Mouse (Mus musculus): Measurements from ENCODE around the gene 1190005I06Rik.
A peak's percentile ranks its signal among the peaks of the same experiment; 100 is the strongest.

The 1190005I06Rik gene

DNA sequence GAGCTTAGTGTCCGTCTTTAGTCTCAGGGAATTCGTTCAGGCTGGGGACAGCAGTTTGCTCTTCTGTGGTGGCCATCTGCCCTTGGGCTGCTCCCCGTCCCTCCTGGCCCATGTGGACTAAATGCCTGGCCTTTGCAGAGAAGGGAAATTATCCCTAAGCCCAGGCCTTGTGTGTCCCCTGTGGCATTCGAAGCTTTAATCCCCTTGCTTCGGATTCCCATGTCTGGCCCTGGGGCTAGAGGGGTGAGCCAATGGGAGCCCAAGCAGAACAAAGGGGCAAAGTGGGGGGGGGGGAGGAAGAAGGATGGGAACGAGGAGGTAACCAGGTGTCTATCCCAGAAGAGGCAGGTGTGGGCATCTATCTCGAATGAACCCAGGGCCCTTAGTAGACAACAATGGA lies at the start of gene 1190005I06Rik:
Gene 1190005I06Rik (minus strand): TSS at position 101 of the 400 bp plus-strand sequence.
- DNase-seq (ENCODE audit: extremely low spot score), result no peak

DNA sequence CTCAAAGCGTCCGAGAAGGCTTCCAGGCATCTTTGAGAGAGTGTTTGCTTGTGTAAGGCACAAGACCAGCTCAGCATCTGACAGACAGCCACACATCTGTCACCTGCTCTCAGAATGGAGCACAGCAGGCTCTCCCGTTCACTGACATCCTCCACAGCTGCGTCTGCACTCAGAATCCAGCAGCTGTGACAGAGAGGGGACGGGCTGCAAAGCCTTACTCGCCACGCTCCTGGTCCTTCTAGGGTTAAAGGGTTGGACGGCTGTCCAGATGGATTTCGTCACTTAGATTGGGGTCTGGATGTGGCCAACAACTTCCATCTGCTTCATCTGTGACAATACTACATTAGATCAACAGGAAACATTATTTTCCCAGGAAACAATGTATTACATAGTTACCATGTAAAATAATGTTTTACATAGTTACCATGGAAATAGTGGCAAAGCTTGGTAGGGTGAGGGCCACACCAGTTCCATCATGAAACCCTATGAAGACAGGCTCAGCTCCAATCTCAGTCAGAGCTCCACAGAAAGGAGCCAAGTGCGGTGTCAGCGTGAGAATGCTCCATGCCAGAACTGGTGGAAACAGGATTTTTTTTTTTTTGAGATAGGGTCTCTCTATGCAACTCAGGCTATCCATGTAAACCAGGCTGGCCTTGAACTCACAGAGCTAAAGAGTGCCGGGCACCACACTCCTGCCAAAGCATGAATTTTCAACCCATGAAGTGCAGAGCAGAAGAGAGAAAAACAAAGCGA lies 49.1 kb upstream of the 1190005I06Rik start:
- DNase-seq (ENCODE audit: extremely low spot score), result no peak

DNA sequence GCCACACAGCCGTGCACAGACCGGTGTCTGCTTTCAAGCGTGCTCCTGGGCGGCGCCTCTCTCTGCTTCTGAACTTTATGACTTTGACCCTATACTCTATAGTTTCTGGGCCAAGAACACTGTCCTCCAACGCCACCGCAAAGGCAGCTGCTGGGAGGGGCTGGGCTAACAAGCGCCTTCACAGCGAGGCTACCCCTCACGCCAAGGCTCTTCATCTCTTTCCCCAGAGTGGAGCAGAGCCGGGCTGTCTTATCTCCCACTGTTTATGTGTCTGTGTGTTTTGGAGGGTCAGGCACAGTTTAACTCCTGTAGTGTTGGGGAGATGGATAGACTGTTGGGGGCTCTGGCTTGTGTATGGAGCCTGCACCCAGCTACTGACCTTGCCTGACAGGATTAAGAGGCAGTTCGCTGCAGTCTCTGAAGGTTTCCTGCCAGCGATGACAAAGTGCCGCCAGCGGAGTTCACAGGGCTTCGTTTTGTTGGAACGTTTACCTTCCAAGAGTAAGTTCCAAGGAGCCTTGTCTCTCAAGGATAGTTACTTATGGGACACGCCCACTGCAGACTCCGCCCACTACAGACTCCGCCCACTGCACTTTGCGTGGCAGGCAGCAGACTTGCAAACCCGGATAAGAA lies 46.5 kb upstream of the 1190005I06Rik start:
- peak; percentile 45 for DNase-seq (ENCODE audit: extremely low spot score)

DNA sequence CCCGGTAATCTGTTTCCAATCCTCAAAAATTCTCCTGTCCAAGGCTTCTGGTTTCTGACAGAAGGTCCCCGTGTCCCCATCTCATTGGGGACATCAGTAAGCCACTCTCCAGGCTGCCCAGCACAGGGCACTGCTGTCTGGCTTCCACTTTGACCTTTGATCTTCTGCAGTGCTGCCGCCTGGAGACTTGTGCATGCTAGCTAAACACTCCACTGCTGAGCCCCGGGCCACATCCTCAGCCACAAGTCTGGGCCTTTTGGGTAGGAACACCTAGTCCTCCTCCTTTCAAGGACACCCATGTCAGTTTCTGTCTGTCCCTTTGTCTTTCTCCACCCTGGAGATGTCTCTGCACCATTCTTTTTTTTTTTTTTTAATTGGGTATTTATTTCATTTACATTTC lies 45.5 kb upstream of the 1190005I06Rik start:
- no peak for DNase-seq (ENCODE audit: extremely low spot score)

DNA sequence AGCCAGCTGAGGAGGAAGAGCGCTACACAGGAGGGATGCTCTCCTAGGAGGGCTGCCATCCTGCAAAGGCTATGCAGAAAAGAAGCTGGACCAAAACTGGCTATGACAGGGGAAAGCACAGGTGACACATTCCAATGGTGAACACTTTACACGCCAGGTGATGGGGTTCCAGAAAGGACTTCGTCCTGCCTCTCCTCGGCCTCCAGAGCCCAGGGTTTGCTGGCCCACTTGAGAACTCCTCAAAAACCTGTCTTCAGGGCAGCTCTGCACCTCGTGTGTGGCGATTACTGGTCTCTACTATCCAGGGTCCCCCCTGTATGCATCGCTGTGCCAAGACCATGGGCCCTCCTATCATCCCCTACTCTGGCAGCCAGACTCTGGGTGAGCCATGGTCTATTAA lies 41.1 kb upstream of the 1190005I06Rik start:
- no peak for DNase-seq (ENCODE audit: extremely low spot score)

DNA sequence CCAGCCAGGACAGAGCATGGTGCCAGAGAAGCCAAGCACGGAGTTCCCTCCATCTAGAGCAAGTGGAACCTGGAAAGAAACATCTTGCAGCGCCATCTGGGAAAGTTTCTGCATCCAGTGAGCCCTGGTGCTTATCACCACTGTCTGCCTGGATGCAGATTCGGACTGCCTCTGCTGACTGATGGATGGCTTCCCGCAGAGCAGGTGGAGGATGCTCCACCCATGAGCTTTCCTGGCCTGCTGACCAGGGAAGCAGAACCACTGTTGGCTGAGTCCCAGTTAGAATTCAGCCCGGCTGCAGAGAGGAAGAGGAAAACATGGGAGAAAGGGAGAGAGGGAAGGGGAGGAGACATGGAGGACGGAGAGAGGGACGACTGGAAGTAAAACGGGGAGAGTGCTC lies 40.4 kb upstream of the 1190005I06Rik start:
- DNase-seq (ENCODE audit: extremely low spot score), result no peak

DNA sequence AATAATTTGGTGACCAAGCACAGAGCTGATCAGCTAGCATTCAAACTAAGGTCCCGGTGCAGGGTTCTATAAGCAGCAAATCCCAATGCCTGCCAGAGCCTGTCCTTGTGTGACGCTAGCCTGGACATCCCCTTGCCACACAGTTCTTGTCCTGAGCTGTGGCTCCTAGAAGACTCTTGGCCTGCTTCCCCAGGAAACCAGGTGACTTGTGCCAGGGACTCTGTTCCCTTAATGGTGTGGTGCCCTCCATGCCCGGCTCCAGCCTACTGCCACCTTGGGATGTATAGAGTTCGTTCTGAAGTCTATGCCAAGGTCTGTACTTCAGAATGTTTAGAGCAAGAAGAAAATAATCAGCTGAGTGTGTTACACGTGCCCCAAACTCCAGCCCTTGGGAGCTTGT lies 39.1 kb upstream of the 1190005I06Rik start:
- DNase-seq (ENCODE audit: extremely low spot score), result no peak

DNA sequence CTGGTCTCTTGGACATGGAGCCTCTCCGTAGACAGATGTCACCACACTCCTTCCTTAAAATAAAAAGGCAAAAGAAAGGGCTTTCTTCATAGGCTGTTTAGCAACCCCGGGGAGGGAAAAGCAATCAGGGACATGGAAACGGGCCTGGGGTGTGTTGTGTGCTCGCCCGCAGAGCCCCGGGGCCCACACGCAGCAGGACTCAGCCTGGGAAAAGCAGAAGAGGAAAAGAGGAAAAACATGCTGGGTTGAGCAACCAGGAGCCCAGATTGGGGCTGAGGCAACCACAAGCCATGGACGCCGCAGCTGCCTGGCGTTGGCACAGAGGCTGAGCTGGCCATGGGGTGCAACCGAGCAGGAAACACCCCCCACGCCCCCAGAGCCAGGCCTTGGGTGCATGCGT lies 38.6 kb upstream of the 1190005I06Rik start:
- no peak for DNase-seq (ENCODE audit: extremely low spot score)

DNA sequence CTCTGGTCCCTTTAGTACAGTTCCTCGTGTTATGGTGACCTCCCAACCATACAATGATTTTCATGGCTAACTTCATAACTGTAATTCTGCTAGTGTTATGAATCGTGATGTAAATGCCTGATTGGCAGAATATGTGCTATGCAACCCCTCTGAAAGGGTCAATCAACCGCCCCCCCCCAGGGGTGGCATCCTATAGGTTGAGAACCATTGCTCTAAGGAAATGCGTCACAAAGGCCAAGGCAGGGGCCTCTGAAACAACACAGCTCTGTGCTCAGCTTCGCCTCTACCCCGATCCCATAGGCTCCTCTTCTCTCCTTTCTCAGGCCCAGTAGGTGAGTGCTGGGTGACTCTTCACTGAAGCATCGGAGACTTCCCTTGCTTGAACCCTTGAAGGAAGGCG lies 38.2 kb upstream of the 1190005I06Rik start:
- DNase-seq (ENCODE audit: extremely low spot score), result no peak

DNA sequence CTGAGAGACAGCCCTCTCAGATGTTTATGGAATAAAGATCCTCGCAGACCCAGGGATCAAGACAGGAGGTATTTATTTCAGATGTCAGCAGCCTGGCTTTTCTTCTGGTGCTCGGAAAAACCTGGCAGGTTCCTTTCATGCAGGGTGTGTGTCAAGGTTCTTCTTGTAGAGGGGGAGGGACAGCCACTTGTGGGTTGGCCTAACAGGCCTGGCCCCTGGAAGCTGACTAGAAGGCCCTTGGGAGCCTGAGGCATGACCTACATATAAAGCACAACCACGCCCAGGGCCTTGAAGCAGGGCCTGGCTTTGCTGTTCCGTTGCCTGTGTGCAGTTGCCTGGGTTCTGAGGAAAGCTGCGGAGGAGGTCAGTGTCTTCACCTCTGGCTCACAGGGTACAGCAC lies 37.7 kb upstream of the 1190005I06Rik start:
- no peak for DNase-seq (ENCODE audit: extremely low spot score)

DNA sequence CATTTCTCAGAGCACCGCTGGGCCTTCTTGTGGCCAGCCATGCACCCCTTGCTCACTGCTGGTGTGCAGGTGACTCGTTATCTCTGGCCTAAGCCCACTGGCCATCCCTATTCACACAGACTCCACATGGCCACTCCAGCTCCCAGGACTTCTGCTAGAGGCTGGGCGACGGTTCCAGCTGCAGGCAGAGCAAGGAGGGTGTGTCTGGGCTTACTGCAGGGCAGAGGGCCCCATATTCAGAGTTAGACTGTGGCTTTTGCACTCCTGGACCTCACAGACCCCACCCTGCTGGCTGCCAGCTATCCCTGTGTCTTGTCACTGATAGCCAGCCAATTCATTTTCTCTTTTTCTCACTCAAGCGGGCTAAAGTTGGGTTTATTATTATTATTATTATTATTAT lies 36.6 kb upstream of the 1190005I06Rik start:
- no peak for DNase-seq (ENCODE audit: extremely low spot score)

DNA sequence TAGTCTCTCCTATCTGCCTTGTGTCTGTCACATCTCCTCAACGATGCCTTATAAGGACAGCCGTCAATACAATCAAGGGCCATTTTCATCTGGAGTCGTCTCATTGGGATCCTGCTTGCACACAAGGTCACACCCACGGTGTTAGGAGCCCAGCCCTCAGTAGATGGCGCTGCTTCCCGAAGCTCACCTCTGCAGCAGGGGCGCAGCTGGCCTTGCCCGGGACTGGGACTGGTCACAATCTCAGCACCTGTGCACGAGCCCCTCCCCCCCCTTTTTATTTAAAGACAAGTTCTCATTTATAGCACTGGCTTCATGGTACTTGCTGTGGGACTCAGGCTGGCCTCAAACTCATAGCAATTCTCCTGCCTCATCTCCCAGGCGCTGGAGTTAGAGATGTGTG lies 36.2 kb upstream of the 1190005I06Rik start:
- peak; percentile 68 for DNase-seq (ENCODE audit: extremely low spot score)

DNA sequence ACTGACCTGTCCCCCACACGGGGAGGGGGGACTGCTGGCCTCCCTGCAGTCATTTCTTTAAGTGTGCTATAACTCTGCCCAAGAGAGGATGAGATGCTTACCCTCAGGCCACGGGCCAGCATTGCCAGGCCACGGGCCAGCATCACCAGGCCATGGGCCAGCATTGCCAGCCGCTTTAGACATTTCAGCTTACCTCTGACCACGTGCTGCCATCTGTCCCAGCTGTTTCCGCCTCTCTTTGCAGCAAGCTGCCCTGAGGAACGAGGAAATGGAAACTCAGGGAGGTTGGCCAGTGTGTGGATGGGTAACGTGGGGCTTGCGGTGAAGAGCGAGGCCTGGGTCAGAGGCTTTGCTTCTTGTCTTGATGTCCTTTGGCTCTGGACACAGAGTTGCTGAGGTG lies 33.7 kb upstream of the 1190005I06Rik start:
- DNase-seq (ENCODE audit: extremely low spot score), result no peak

DNA sequence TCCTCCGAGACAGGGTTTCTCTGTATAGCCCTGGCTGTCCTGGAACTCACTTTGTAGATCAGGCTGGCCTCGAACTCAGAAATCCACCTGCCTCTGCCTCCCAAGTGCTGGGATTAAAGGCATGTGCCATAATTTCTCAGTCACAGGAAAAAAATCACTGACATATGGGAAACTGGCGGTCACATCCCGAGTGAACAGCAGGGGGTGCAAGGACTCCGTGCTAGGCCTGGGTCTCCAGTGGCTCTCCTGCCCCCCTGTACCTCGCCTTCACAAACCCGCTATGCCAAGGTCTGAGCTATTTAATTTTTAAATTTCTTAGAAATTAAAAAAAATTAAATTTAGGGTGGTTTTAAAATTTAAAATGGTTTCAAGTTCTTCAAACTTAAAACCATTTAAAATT lies 33.0 kb upstream of the 1190005I06Rik start:
- peak; percentile 42 for DNase-seq (ENCODE audit: extremely low spot score)

DNA sequence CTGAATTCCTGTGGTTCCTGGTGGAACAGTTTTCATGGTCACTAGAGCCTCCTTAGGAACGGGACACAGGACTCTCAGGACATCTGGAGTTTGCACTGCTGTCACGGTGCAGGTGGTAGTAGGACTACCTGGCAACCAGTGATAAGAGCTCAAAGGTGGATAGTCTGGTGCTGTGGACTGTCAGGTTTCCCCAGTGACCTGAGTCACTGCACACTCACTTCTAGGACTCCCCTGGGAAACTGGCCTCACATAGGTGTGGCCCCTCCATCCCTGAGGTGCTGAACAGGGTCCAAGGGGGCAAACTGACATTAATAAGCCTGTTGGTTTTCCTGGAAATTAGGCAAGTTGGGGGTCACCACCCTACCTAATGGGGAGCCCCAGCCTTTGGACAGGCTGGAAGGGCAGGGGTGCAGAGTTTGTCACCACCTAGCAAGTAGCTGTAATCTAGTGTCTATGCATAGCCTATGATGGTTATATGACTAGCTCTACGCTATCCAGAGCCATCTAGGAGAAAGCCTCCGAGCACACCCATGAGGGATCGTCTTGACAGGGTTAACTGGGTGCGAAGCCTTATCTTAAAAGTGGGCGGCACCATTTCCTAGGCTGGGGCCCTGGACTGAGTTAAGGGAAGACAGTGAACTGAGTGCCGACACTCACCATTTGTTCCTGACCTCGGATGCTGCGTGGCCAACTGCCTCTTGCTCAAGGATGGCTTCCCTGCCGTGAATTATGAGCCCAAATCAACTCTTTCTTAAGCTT lies 32.4 kb upstream of the 1190005I06Rik start:
- DNase-seq (ENCODE audit: extremely low spot score), result no peak

DNA sequence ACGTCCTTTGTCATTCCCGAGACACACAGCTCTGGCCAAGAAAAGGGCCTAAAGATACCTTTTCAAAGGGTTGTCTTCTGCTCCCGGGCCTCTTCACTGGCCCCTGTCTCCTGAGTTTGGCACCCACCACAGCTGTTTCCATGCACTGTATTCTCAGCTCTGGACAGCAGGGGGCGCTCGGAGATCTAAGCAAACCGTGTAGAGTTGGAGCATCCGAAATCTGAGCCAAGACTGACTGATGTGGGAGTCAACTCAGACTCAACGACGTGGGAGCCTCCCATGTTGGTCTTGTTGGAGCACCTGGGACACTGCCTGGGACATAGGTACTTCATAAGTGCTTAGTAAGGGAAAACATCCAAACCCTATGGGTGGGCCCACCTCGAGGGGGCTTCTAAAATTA lies 31.0 kb upstream of the 1190005I06Rik start:
- DNase-seq (ENCODE audit: extremely low spot score), result peak; percentile 82

DNA sequence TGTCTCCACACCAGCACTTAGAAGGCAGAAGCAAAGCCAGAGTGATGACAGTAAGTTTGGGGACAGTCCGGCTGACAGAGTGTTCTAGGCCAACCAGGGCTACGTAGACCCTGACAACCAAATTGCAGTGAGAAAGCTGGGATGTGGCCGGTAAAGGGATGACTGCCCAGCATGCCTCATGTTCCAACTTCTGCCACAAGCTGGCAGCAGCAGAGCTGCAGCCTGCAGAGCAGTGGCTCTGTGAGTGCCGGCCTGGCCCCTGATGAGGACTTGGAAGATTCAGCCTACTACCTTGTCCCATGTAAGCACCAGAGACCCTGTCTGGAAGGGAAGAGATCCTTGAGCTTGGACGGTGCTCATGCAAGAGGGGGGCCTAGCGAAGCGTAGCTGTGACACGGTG lies 28.3 kb upstream of the 1190005I06Rik start:
- no peak for DNase-seq (ENCODE audit: extremely low spot score)

DNA sequence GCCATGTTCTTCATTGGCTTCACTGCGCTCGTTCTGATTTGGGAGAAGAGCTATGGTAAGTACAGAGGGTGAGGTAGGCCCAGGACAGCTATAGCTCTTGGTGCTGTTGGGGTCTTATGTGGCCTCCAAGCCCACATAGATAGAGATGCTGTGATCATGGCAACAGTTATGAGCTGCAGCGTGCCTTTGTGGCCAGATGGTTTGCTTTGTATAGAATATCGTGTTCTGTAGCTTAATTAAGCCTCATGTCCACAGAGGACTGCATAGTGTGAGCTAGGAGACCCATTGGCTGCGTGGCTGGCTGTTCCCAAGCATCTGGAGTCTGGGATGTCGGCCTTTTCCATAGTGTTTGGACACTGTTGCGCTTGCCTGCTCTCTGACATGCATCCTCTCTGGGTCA lies 25.9 kb upstream of the 1190005I06Rik start:
- no peak for DNase-seq (ENCODE audit: extremely low spot score)

DNA sequence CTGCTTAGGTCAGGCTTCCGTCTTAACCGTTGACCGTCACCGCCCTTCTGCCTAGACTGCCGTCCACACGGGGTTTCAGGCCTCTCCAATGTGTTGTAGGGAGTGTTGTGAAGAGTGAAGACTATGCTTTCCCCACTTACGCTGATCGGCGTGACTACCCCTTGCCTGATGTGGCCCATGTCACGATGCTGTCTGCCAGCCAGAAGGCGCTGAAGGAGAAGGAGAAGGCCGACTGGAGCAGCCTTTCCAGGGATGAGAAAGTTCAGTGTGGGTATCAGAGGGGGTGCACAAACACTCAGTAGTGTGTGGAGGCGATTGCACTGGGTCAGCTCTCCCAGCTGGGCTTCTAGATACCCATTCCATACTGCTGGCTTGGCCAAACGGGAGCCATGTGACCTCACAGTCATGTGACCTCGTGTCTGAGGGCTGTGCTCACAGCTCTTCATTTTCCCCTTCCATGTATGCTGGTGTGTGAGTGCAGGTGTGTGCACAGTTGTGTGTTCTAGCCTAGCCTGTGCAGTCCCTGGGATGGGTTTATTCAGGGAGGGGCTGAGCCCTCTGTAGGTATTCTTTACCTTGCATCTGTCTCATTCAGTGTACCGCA lies 25.3 kb upstream of the 1190005I06Rik start:
- DNase-seq (ENCODE audit: extremely low spot score), result no peak

DNA sequence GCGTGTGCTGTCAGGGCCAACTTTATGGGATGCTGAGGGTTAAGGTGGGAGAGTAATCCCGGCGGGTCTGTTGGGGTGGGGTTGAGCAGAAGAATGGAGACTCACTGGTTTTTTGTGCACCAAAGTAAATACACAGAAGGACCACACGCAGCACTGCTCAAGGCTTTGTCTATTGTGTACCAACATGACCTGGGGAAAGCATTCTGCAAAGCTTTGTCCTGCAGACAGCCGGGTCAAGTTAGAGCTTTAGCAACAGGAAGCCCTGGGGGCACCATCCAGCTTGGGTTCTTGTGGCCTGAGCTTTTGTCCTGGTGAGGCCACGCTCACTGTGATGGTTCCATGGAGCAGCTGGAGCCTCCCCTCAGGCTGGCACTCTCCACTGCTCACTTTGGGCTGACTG lies 24.3 kb upstream of the 1190005I06Rik start:
- no peak for DNase-seq (ENCODE audit: extremely low spot score)

DNA sequence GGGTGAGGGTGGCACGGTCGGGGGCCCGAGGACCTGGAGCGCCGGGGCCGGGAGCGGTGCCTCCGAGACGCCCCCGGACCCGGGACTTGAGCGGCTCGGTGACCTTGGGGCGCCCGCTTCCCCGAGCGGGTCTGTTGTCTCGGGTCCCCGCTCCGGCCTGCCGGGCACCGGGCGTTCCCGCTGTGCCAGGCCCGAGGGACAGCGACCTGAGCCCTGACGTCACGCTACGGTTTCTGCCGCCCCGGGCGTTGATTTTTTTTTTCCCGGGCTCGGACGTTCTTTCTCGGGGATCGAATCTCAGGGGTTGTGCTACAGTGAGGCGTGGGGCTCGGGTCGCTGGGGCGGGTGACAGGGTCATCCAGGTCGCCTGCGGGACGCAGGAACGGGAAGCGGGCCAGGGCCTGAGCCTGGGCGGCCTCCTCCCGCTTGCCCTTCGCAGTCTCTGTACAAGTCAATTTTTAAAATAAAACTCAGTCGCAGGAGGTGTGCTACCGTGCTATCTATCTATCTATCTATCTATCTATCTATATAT lies 21.0 kb upstream of the 1190005I06Rik start, which contains the start of gene Emc8:
Gene Emc8 (minus strand): TSS at position 200 of the 532 bp plus-strand sequence.
- DNase-seq (ENCODE audit: extremely low spot score), result no peak
